Mouse (Mus musculus) lung, postnatal 0 days (tissue): ENCODE data around the gene Uncx. TPM values are rescaled to one million over a fixed set of nuclear protein-coding genes. Genes with fewer than 3 reads are reported as not detected.
A peak's percentile ranks its signal among the peaks of the same experiment; 100 is the strongest.

Experiments
- ATAC-seq: fragments of 200-750 bp; cut with Nextera tagmentation; 2 replicates; pipeline ENCODE4 v1.8.0; 2017; ENCODE audit warnings: moderate library complexity
- DNase-seq: peaks from one replicate; pipeline ENCODE4 v3.0.0-alpha.2; 2016; ENCODE audit warnings: low spot score
- H3K27ac ChIP-seq: fragments of 300-500 bp; sonication (generic); 2 replicates; pipeline ENCODE4 v1.5.1; 2014; ENCODE audit warnings: antibody characterized with exemption, mild to moderate bottlenecking, low read length, mixed read lengths
- H3K27me3 ChIP-seq: fragments of 300-500 bp; sonication (generic); replicated peaks from 2 replicates; pipeline ENCODE4 v1.6.1; 2014; ENCODE audit warnings: low read length, mixed read lengths; ENCODE audit not compliant: insufficient read depth
- H3K36me3 ChIP-seq: fragments of 300-500 bp; sonication (generic); 2 replicates; pipeline ENCODE4 v1.6.1; 2014; ENCODE audit warnings: low read length, mixed read lengths; ENCODE audit not compliant: insufficient read depth
- H3K4me1 ChIP-seq: fragments of 300-500 bp; sonication (generic); 2 replicates; pipeline ENCODE4 v1.6.1; 2014; ENCODE audit warnings: antibody characterized with exemption, low read depth, low read length, mixed read lengths; ENCODE audit not compliant: insufficient read depth
- H3K4me2 ChIP-seq: fragments of 300-500 bp; sonication (generic); replicated peaks from 2 replicates; pipeline ENCODE4 v1.6.1; 2014; ENCODE audit warnings: low read depth, mild to moderate bottlenecking, low read length, moderate library complexity, mixed read lengths
- H3K4me3 ChIP-seq: fragments of 300-500 bp; sonication (generic); 2 replicates; pipeline ENCODE4 v1.5.1; 2014; ENCODE audit warnings: low read depth, low read length
- H3K9ac ChIP-seq: fragments of 300-500 bp; sonication (generic); replicated peaks from 2 replicates; pipeline ENCODE4 v1.6.1; 2014; ENCODE audit warnings: low read depth, mild to moderate bottlenecking
- H3K9me3 ChIP-seq: fragments of 300-500 bp; sonication (generic); 2 replicates; pipeline ENCODE4 v1.6.1; 2016; ENCODE audit warnings: low read length, mixed read lengths
- CTCF ChIP-seq: IDR thresholded peaks from 2 replicates; pipeline ENCODE4 v1.5.1; 2016; ENCODE audit warnings: antibody characterized with exemption, mild to moderate bottlenecking
- EP300 ChIP-seq: IDR thresholded peaks from 2 replicates; pipeline ENCODE4 v1.6.1; 2016; ENCODE audit warnings: antibody characterized with exemption, mild to moderate bottlenecking, control low read depth
- WGBS: fragments of 180-500 bp; shearing (Covaris S2); extraction: QIAGEN DNeasy Blood & Tissue Kit; methylation state at CpG from one replicate; pipeline ENCODE4 v1.1.7; 2014; 5-methylcytosine and 5-hydroxymethylcytosine counted together
- polyA plus RNA-seq: library from polyadenylated mRNA; unstranded; fragments of >200 nt; fragmentation: Nextera tagmentation; extraction: Ambion mirVana; gene quantifications from 2 replicates; pipeline ENCODE4 v1.2.1, GENCODE M21; 2015

Gene Uncx
- polyA plus RNA-seq, 1 experiment from 2014 or later = not detected

GRCm38 (mm10) chr5:139541151-139542042, 1.9 kb upstream of the Uncx start:
- TF ChIP-seq CTCF (no peak), EP300 (no peak)
- Histone ChIP-seq H3K4me2 (no peak overlapping the region), H3K36me3 (no peaks in the 10 kb centered on the region), H3K4me1 (no peaks in the 10 kb centered on the region), H3K9ac (no peak overlapping the region), H3K9me3 (no peaks in the 10 kb centered on the region), H3K4me3 (no peak overlapping the region), H3K27me3 (peaks cover 91% of the 10 kb centered on the region), H3K27ac (no peak overlapping the region)
- WGBS = 3% methylated on average over 44 of the region's 44 CpGs
- no peak for DNase-seq
- ATAC-seq = no peak

- H3K9ac ChIP-seq = no peak overlapping the region
- no peaks in the 10 kb centered on the region for H3K9me3 ChIP-seq
- DNase-seq (no peak), ATAC-seq (no peak)
- no peaks in the 10 kb centered on the region for H3K4me1 ChIP-seq
- peaks cover 91% of the 10 kb centered on the region for H3K27me3 ChIP-seq
- H3K4me3 ChIP-seq = no peak overlapping the region
- no peaks in the 10 kb centered on the region for H3K36me3 ChIP-seq
- no peak overlapping the region for H3K4me2 ChIP-seq
- TF ChIP-seq EP300 (no peak), CTCF (no peak)
- 11% methylated on average over 1 of the region's 1 CpGs for WGBS
- no peak overlapping the region for H3K27ac ChIP-seq
Measured at GRCm38 (mm10) chr5:139542043-139542365, 1.3 kb upstream of the Uncx start.

- no peak overlapping the region for H3K4me2 ChIP-seq
- DNase-seq = no peak
- H3K4me3 ChIP-seq = no peak overlapping the region
- no peak overlapping the region for H3K27ac ChIP-seq
- H3K9me3 ChIP-seq = no peaks in the 10 kb centered on the region
- H3K4me1 ChIP-seq = no peaks in the 10 kb centered on the region
- ATAC-seq = no peak
- TF ChIP-seq EP300 (no peak), CTCF (no peak)
- no peak overlapping the region for H3K9ac ChIP-seq
- peaks cover 91% of the 10 kb centered on the region for H3K27me3 ChIP-seq
- WGBS = under 1% methylated on average over 5 of the region's 5 CpGs
- no peaks in the 10 kb centered on the region for H3K36me3 ChIP-seq
Measured at GRCm38 (mm10) chr5:139542556-139542955, 738 bp upstream of the Uncx start.

GRCm38 (mm10) chr5:139543650-139544270, 466 bp downstream of the Uncx start:
- TF ChIP-seq EP300 (no peak), CTCF (no peak)
- DNase-seq (no peak), ATAC-seq (no peak)
- Histone ChIP-seq H3K36me3 (no peaks in the 10 kb centered on the region), H3K4me3 (peak overlapping the region; percentile 12), H3K9ac (no peak overlapping the region), H3K27ac (no peak overlapping the region), H3K4me2 (no peak overlapping the region; the same call in 1 of the 2 replicates), H3K9me3 (no peaks in the 10 kb centered on the region), H3K4me1 (no peaks in the 10 kb centered on the region), H3K27me3 (peaks cover 86% of the 10 kb centered on the region)
- 2% methylated on average over 43 of the region's 71 CpGs for WGBS

DNA sequence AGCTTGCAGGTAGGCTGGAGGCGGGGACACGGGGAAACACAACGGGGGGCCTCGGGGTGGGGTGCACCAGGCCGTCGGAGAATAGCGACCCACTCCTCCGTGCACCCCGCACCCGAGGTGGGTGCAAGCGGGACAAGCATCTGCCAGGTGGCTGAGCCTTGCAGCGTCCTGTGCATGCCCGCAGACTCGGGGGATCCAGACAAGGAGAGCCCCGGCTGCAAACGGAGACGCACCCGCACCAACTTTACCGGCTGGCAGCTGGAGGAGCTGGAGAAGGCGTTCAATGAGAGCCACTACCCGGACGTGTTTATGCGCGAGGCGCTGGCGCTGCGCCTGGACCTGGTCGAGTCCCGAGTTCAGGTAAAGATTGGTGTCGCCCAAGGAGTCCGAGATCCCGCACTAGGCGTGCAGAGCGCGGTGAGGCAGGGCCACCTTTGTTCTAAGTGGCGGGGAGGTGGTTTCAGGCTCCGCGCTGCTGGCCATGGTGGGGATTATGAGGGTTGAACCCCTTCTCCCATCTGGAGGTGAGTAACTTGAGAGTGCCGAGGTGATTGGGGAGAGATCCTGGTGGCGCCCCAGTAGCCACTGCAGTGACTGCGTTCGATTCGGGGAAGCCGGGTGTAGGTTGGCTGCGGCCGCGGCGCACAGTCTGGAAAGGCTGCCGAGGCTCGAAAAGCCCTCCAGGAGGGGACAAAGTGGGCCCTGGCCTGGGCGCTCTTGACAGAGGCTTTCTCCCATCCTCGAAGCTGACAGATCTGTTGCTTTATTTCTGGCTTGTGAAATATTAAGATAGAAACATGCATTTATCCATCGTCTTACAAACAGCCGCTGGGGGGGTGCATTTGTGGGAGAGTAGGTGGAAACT, 1.2 kb downstream of the Uncx start:
- no peak overlapping the region for H3K27ac ChIP-seq
- H3K27me3 ChIP-seq = peaks cover 87% of the 10 kb centered on the region
- H3K4me3 ChIP-seq = no peak overlapping the region
- TF ChIP-seq CTCF = no peak
- no peak for TF ChIP-seq EP300
- ATAC-seq (no peak), DNase-seq (no peak)
- H3K36me3 ChIP-seq = no peaks in the 10 kb centered on the region
- H3K4me1 ChIP-seq = no peaks in the 10 kb centered on the region
- under 1% methylated on average over 54 of the region's 54 CpGs for WGBS
- H3K4me2 ChIP-seq = no peak overlapping the region
- no peaks in the 10 kb centered on the region for H3K9me3 ChIP-seq
- no peak overlapping the region for H3K9ac ChIP-seq

DNA sequence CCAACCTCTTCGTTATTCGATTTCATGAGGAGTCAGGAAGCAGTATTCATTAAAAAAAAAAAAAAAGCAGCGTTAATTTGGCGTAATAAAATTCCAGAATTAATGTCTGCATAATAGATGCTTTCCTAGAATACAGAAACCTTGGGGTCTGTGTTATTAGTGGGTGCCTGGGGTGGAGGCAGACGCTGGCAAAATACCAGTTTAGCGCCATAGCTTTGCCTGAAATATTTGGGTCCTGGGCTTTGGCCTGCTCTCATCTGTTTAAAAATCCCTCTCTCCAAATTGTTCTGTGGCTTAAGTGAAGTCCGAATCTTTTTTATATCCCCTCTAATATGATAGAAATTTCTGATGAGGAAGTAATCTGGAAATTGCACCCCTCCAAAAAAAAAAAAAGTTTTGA, 1.9 kb downstream of the Uncx start:
- no peak overlapping the region for H3K4me3 ChIP-seq
- H3K4me2 ChIP-seq = no peak overlapping the region
- H3K27me3 ChIP-seq = peaks cover 89% of the 10 kb centered on the region
- H3K36me3 ChIP-seq = no peaks in the 10 kb centered on the region
- H3K4me1 ChIP-seq = no peaks in the 10 kb centered on the region
- no peaks in the 10 kb centered on the region for H3K9me3 ChIP-seq
- H3K27ac ChIP-seq = no peak overlapping the region
- DNase-seq (no peak), ATAC-seq (no peak)
- 6% methylated on average over 7 of the region's 7 CpGs for WGBS
- TF ChIP-seq CTCF (no peak), EP300 (no peak)
- H3K9ac ChIP-seq = no peak overlapping the region
